Mouse (Mus musculus) G1E (cell line): ENCODE measurements around the gene Tmem106a. TPM values are rescaled to one million over a fixed set of nuclear protein-coding genes. Genes with fewer than 3 reads are reported as not detected.
"Not testable (repeated sequence)": the region's sequence is repeated elsewhere in the genome, so short reads cannot be mapped to it uniquely, and the experiment has no call there.

ENCODE experiments used
- ATAC-seq: 2 replicates; pipeline ENCODE4 v1.8.0; 2016; ENCODE audit warnings: mild to moderate bottlenecking; ENCODE audit not compliant: insufficient number of reproducible peaks, poor library complexity, low FRiP score, severe bottlenecking; ENCODE audit errors: extremely low read depth
- DNase-seq: peaks from one replicate; pipeline ENCODE4 v3.0.0; 2012; ENCODE audit warnings: low spot score
- H3K27me3 ChIP-seq: 2 replicates; pipeline ENCODE4 v1.6.1; 2012; ENCODE audit warnings: mild to moderate bottlenecking, low read length, inconsistent platforms; ENCODE audit not compliant: insufficient read depth
- H3K36me3 ChIP-seq: replicated peaks from 2 replicates; pipeline ENCODE3; 2012; ENCODE audit warnings: mild to moderate bottlenecking, inconsistent platforms
- H3K4me1 ChIP-seq: 2 replicates; pipeline ENCODE4 v1.6.1; 2012; ENCODE audit warnings: low read depth, low read length, inconsistent platforms, mixed read lengths; ENCODE audit not compliant: insufficient read depth
- H3K4me3 ChIP-seq: 2 replicates; pipeline ENCODE4 v1.5.1; 2012; ENCODE audit warnings: low read depth, mild to moderate bottlenecking, inconsistent platforms, low read length, moderate library complexity, mixed read lengths
- H3K9me3 ChIP-seq: replicated peaks from 2 replicates; pipeline ENCODE4 v1.6.1; 2012; ENCODE audit warnings: inconsistent platforms
- CTCF ChIP-seq: IDR thresholded peaks from 2 replicates; pipeline ENCODE4 v1.5.1; 2012; ENCODE audit warnings: low read depth, low read length, inconsistent platforms, mixed read lengths
- GATA1 ChIP-seq: IDR thresholded peaks from 2 replicates; pipeline ENCODE4 v1.6.1; 2012; ENCODE audit warnings: borderline replicate concordance, low read length, inconsistent platforms, mixed read lengths
- GATA2 ChIP-seq: IDR thresholded peaks from 2 replicates; pipeline ENCODE4 v1.6.1; 2012; ENCODE audit warnings: low read depth, low read length, inconsistent platforms, borderline replicate concordance
- POLR2AphosphoS5 ChIP-seq: IDR thresholded peaks from 2 replicates; pipeline ENCODE4 v1.6.1; 2012; ENCODE audit warnings: low read depth, low read length, inconsistent platforms; ENCODE audit not compliant: insufficient replicate concordance
- TAL1 ChIP-seq: conservative IDR thresholded peaks from 2 replicates; pipeline ENCODE4 v1.6.1; 2012; ENCODE audit warnings: low read depth, low read length, inconsistent platforms, mixed read lengths
- polyA plus RNA-seq: library from polyadenylated mRNA; stranded (reverse); fragments of >175 nt; gene quantifications from 2 replicates; pipeline ENCODE4 v1.2.3, GENCODE M21; 2012
- total RNA-seq, 2 experiments: library from RNA; stranded (forward) in 1 of 2; stranded (reverse) in 1 of 2; fragments of 200-1000 nt in 1 of 2; fragments of >200 nt in 1 of 2; fragmentation: Nextera tagmentation in 1 of 2; gene quantifications; 2 replicates each; pipeline ENCODE4 v1.2.3; 2014 to 2017

The Tmem106a gene
- total and polyA plus RNA-seq, 3 experiments: 1.00 to 7.8 (median 2.9) TPM

- TF ChIP-seq POLR2AphosphoS5 (no peak), TAL1 (no peak), CTCF (no peak), GATA2 (no peak), GATA1 (no peak)
- H3K4me3 ChIP-seq: no peak overlapping the region
- peaks cover 4% of the 10 kb centered on the region for H3K9me3 ChIP-seq
- peaks cover 10% of the 10 kb centered on the region for H3K36me3 ChIP-seq
- ATAC-seq (no peak), DNase-seq (no peak)
- H3K27me3 ChIP-seq: peaks cover 8% of the 10 kb centered on the region
- peaks cover 9% of the 10 kb centered on the region; the same call in 1 of the 2 replicates for H3K4me1 ChIP-seq
These were observed 53.6 kb downstream of the Tmem106a start for GRCm38 (mm10) chr11:101635660-101636059.

- Histone ChIP-seq H3K27me3 (peaks cover 8% of the 10 kb centered on the region), H3K4me3 (no peak overlapping the region), H3K9me3 (peaks cover 4% of the 10 kb centered on the region), H3K36me3 (peaks cover 4% of the 10 kb centered on the region), H3K4me1 (peaks cover 10% of the 10 kb centered on the region)
- ATAC-seq: no peak
- no peak for TF ChIP-seq GATA2
- no peak for TF ChIP-seq POLR2AphosphoS5
- no peak for TF ChIP-seq TAL1
- TF ChIP-seq GATA1: no peak
- no peak for TF ChIP-seq CTCF
- DNase-seq: no peak
These were observed 57.7 kb downstream of the Tmem106a start for GRCm38 (mm10) chr11:101639761-101640160.

GRCm38 (mm10) chr11:101640857-101641709 is 59.0 kb downstream of the Tmem106a start:
- DNase-seq, H3K9me3 ChIP-seq, H3K4me1 ChIP-seq, H3K36me3 ChIP-seq, ATAC-seq, H3K27me3 ChIP-seq: not testable (repeated sequence)
- H3K4me3 ChIP-seq: peak overlapping the region; percentile 60; the same call in 1 of the 2 replicates
- TF ChIP-seq POLR2AphosphoS5: 0 out of 2 replicates have a peak, but pooled peaks have one; percentile 7

Other genes with a start within 250 kb of the Tmem106a start
- gene G6pc, start 214.7 kb upstream of the Tmem106a start, total RNA-seq (2014; fragmentation: Nextera tagmentation): not detected in 2 replicates
- gene G6pc, start 214.7 kb upstream of the Tmem106a start, total RNA-seq (2017): 0.05 TPM in 1 of 2 replicates, not detected in the other
- not detected in 2 replicates for gene G6pc, start 214.7 kb upstream of the Tmem106a start, polyA plus RNA-seq
- gene Aarsd1, start 164.6 kb upstream of the Tmem106a start, total RNA-seq (2014; fragmentation: Nextera tagmentation): 51.6 and 55.8 TPM in 2 replicates
- gene Aarsd1, start 164.6 kb upstream of the Tmem106a start, total RNA-seq (2017): 47.0 and 50.9 TPM in 2 replicates
- gene Aarsd1, start 164.6 kb upstream of the Tmem106a start, polyA plus RNA-seq: 67.7 and 74.4 TPM in 2 replicates
- 3.0 TPM in 1 of 2 replicates, not detected in the other for gene Gm27029, start 157.4 kb upstream of the Tmem106a start, total RNA-seq (2014; fragmentation: Nextera tagmentation)
- 0.87 and 2.1 TPM in 2 replicates for gene Gm27029, start 157.4 kb upstream of the Tmem106a start, total RNA-seq (2017)
- 0.58 and 0.90 TPM in 2 replicates for gene Gm27029, start 157.4 kb upstream of the Tmem106a start, polyA plus RNA-seq
- gene Rundc1, start 157.2 kb upstream of the Tmem106a start, total RNA-seq (2014; fragmentation: Nextera tagmentation): 5.0 and 6.0 TPM in 2 replicates
- 6.7 and 7.6 TPM in 2 replicates for gene Rundc1, start 157.2 kb upstream of the Tmem106a start, total RNA-seq (2017)
- gene Rundc1, start 157.2 kb upstream of the Tmem106a start, polyA plus RNA-seq: 6.7 and 7.2 TPM in 2 replicates
- gene Ptges3l, start 156.9 kb upstream of the Tmem106a start, total RNA-seq (2014; fragmentation: Nextera tagmentation): not detected in 2 replicates
- 0.12 and 0.33 TPM in 2 replicates for gene Ptges3l, start 156.9 kb upstream of the Tmem106a start, total RNA-seq (2017)
- 0.17 and 0.22 TPM in 2 replicates for gene Ptges3l, start 156.9 kb upstream of the Tmem106a start, polyA plus RNA-seq
- 787 and 879 TPM in 2 replicates for gene Rpl27, start 139.9 kb upstream of the Tmem106a start, total RNA-seq (2014; fragmentation: Nextera tagmentation)
- 1,687 and 2,225 TPM in 2 replicates for gene Rpl27, start 139.9 kb upstream of the Tmem106a start, total RNA-seq (2017)
- 444 and 1,039 TPM in 2 replicates for gene Rpl27, start 139.9 kb upstream of the Tmem106a start, polyA plus RNA-seq
- gene Ifi35, start 133.8 kb upstream of the Tmem106a start, total RNA-seq (2014; fragmentation: Nextera tagmentation): 26.3 and 34.3 TPM in 2 replicates
- gene Ifi35, start 133.8 kb upstream of the Tmem106a start, total RNA-seq (2017): 48.4 and 54.8 TPM in 2 replicates
- gene Ifi35, start 133.8 kb upstream of the Tmem106a start, polyA plus RNA-seq: 24.3 and 28.1 TPM in 2 replicates
- gene Rnd2, start 117.2 kb upstream of the Tmem106a start, total RNA-seq (2014; fragmentation: Nextera tagmentation): 26.5 and 32.0 TPM in 2 replicates
- gene Rnd2, start 117.2 kb upstream of the Tmem106a start, total RNA-seq (2017): 36.6 and 44.3 TPM in 2 replicates
- 35.3 and 46.4 TPM in 2 replicates for gene Rnd2, start 117.2 kb upstream of the Tmem106a start, polyA plus RNA-seq
- gene Vat1, start 116.0 kb upstream of the Tmem106a start, total RNA-seq (2014; fragmentation: Nextera tagmentation): 237 and 238 TPM in 2 replicates
- 98.5 and 103 TPM in 2 replicates for gene Vat1, start 116.0 kb upstream of the Tmem106a start, total RNA-seq (2017)
- gene Vat1, start 116.0 kb upstream of the Tmem106a start, polyA plus RNA-seq: 384 and 452 TPM in 2 replicates
- gene Brca1, start 30.3 kb upstream of the Tmem106a start, total RNA-seq (2014; fragmentation: Nextera tagmentation): 69.3 and 175 TPM in 2 replicates
- 67.5 and 71.0 TPM in 2 replicates for gene Brca1, start 30.3 kb upstream of the Tmem106a start, total RNA-seq (2017)
- gene Brca1, start 30.3 kb upstream of the Tmem106a start, polyA plus RNA-seq: 16.7 and 35.0 TPM in 2 replicates
- 102 and 109 TPM in 2 replicates for gene Nbr1, start 30.1 kb upstream of the Tmem106a start, total RNA-seq (2014; fragmentation: Nextera tagmentation)
- 97.6 and 99.4 TPM in 2 replicates for gene Nbr1, start 30.1 kb upstream of the Tmem106a start, total RNA-seq (2017)
- gene Nbr1, start 30.1 kb upstream of the Tmem106a start, polyA plus RNA-seq: 43.8 and 45.6 TPM in 2 replicates
- gene Gm11634, start 17.0 kb downstream of the Tmem106a start, total RNA-seq (2014; fragmentation: Nextera tagmentation): not detected in 2 replicates
- not detected in 2 replicates for gene Gm11634, start 17.0 kb downstream of the Tmem106a start, total RNA-seq (2017)
- gene Gm11634, start 17.0 kb downstream of the Tmem106a start, polyA plus RNA-seq: not detected in 2 replicates
- gene Rdm1, start 45.0 kb downstream of the Tmem106a start, total RNA-seq (2014; fragmentation: Nextera tagmentation): 15.4 and 23.8 TPM in 2 replicates
- 10.8 and 13.8 TPM in 2 replicates for gene Rdm1, start 45.0 kb downstream of the Tmem106a start, total RNA-seq (2017)
- 3.0 and 3.8 TPM in 2 replicates for gene Rdm1, start 45.0 kb downstream of the Tmem106a start, polyA plus RNA-seq
- 3.5 and 6.8 TPM in 2 replicates for gene Arl4d, start 83.3 kb downstream of the Tmem106a start, total RNA-seq (2014; fragmentation: Nextera tagmentation)
- 2.2 TPM in 2 replicates for gene Arl4d, start 83.3 kb downstream of the Tmem106a start, total RNA-seq (2017)
- 5.2 TPM in 2 replicates for gene Arl4d, start 83.3 kb downstream of the Tmem106a start, polyA plus RNA-seq
- 44.8 and 46.2 TPM in 2 replicates for gene Dhx8, start 150.7 kb downstream of the Tmem106a start, total RNA-seq (2014; fragmentation: Nextera tagmentation)
- gene Dhx8, start 150.7 kb downstream of the Tmem106a start, total RNA-seq (2017): 30.9 and 31.1 TPM in 2 replicates
- 13.0 and 14.8 TPM in 2 replicates for gene Dhx8, start 150.7 kb downstream of the Tmem106a start, polyA plus RNA-seq
- gene Etv4, start 203.1 kb downstream of the Tmem106a start, total RNA-seq (2014; fragmentation: Nextera tagmentation): not detected in 2 replicates
- 0.35 and 1.9 TPM in 2 replicates for gene Etv4, start 203.1 kb downstream of the Tmem106a start, total RNA-seq (2017)
- gene Etv4, start 203.1 kb downstream of the Tmem106a start, polyA plus RNA-seq: 1.6 and 1.9 TPM in 2 replicates